Mouse (Mus musculus) liver, adult 2 months (tissue): ENCODE data around the gene Cmah. TPM values are rescaled to one million over a fixed set of nuclear protein-coding genes. Genes with fewer than 3 reads are reported as not detected.
A peak's percentile ranks its signal among the peaks of the same experiment; 100 is the strongest.

Experiments
- DNase-seq: peaks from one replicate; pipeline ENCODE4 v3.0.0-alpha.2; 2011; ENCODE audit warnings: low read depth, low spot score; ENCODE audit errors: extremely low read depth
- H3K27ac ChIP-seq: fragments of 200-500 bp; replicated peaks from 2 replicates; pipeline ENCODE4 v1.5.1; 2012; ENCODE audit warnings: low read depth, mild to moderate bottlenecking, control low read depth, inconsistent platforms, low read length; ENCODE audit not compliant: insufficient read depth
- H3K27me3 ChIP-seq: fragments of 200-500 bp; 2 replicates; pipeline ENCODE4 v1.6.1; 2012; ENCODE audit warnings: mild to moderate bottlenecking, moderate library complexity, low read length, inconsistent platforms; ENCODE audit not compliant: control insufficient read depth, insufficient read depth
- H3K36me3 ChIP-seq: fragments of 200-500 bp; 2 replicates; pipeline ENCODE4 v1.6.1; 2012; ENCODE audit warnings: low read length, inconsistent platforms; ENCODE audit not compliant: control insufficient read depth, insufficient read depth
- H3K4me1 ChIP-seq: fragments of 200-500 bp; 2 replicates; pipeline ENCODE4 v1.6.1; 2011; ENCODE audit warnings: low read length; ENCODE audit not compliant: control insufficient read depth, insufficient read depth
- H3K4me3 ChIP-seq: fragments of 200-500 bp; 2 replicates; pipeline ENCODE4 v1.5.1; 2011; ENCODE audit warnings: low read depth, mild to moderate bottlenecking, control low read depth, low read length, moderate library complexity; ENCODE audit not compliant: insufficient read depth
- H3K79me2 ChIP-seq: fragments of 200-500 bp; 2 replicates; pipeline ENCODE4 v1.6.1; 2012; ENCODE audit warnings: inconsistent platforms, mild to moderate bottlenecking, low read length, moderate library complexity; ENCODE audit not compliant: control insufficient read depth, insufficient read depth
- H3K9ac ChIP-seq: fragments of 200-500 bp; 2 replicates; pipeline ENCODE4 v1.6.1; 2012; ENCODE audit warnings: low read depth, mild to moderate bottlenecking, control low read depth, inconsistent platforms, low read length
- CTCF ChIP-seq: fragments of 200-500 bp; IDR thresholded peaks from 2 replicates; pipeline ENCODE4 v1.5.1; 2011; ENCODE audit warnings: low read depth, low read length, control low read depth
- POLR2A ChIP-seq: fragments of 200-500 bp; IDR thresholded peaks from 2 replicates; pipeline ENCODE4 v1.6.1; 2011; ENCODE audit warnings: low read length, control low read depth; ENCODE audit not compliant: insufficient read depth; ENCODE audit errors: extremely low read depth
- WGBS: fragments of 180-500 bp; shearing (Covaris S2); methylation state at CpG from one replicate; pipeline ENCODE4 v1.1.7; 2018; 5-methylcytosine and 5-hydroxymethylcytosine counted together
- polyA plus RNA-seq: library from polyadenylated mRNA; depleted of rRNA; stranded (reverse); fragments of >200 nt; gene quantifications from 2 replicates; pipeline ENCODE4 v1.2.3, GENCODE M21; 2012
- total RNA-seq: library from RNA; depleted of rRNA; stranded (reverse); fragments of >200 nt; gene quantifications from 2 replicates; pipeline ENCODE4 v1.2.3, GENCODE M21; 2014

The Cmah gene
- total and polyA plus RNA-seq, 2 experiments, result 11.8 to 49.3 TPM

DNA sequence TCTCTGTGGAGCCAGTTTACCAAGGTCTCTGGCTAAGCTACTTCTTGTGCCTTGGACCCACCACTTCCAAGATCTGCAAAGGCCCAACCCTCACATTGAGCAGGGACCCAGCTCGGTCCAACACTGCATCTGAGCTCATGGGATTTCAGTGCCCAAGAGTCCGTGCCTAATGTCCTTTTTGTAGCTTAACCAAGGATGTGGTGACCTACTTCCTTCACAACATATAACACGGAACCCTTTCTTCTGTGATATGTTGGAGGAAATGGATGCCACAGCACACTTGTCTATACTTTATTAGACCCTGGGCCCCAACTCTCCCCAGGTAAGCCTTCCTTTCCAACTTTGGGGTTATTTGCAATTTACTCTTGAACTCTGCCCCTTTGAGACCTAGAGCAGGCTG lies 186.5 kb downstream of the Cmah start:
- Histone ChIP-seq H3K36me3 (no peaks in the 10 kb centered on the region), H3K27ac (no peak overlapping the region), H3K27me3 (no peaks in the 10 kb centered on the region), H3K4me3 (no peak overlapping the region), H3K4me1 (no peaks in the 10 kb centered on the region), H3K9ac (no peak overlapping the region), H3K79me2 (no peaks in the 10 kb centered on the region)
- 86% methylated on average over 3 of the region's 3 CpGs for WGBS
- DNase-seq, result no peak
- TF ChIP-seq CTCF (no peak), POLR2A (no peak)

DNA sequence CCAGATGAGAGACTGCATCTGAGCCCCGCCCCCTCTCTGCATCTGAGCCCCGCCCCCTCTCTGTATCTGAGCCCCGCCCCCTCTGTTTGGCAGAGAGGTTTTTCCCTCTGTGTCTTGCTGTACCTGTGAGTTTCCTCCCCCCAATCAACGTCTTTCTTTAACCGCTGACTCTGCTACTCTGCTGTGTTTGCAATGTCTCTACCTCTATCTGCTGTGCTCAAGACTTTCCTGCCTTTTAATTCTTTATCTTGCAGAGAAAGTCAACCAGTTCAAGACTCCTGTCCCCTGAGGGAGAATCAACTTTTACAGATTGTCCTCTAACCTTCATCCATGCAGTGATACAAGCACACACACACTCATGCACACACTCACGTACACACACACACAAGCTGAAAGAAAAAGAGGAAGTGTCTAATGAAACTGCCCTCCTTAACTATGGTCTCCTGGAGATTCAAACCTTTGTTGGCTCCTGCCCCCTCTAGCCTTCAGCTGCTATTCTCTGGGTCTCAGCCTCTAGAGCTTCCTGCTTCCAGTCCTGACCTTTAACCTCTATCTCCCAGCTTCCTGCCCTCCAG lies 188.0 kb downstream of the Cmah start:
- Histone ChIP-seq H3K36me3 (no peaks in the 10 kb centered on the region), H3K27ac (no peak overlapping the region), H3K4me3 (no peak overlapping the region), H3K79me2 (no peaks in the 10 kb centered on the region), H3K4me1 (no peaks in the 10 kb centered on the region), H3K27me3 (no peaks in the 10 kb centered on the region), H3K9ac (no peak overlapping the region)
- no peak for DNase-seq
- TF ChIP-seq POLR2A (no peak), CTCF (no peak)
- 58% methylated on average over 6 of the region's 6 CpGs for WGBS

DNA sequence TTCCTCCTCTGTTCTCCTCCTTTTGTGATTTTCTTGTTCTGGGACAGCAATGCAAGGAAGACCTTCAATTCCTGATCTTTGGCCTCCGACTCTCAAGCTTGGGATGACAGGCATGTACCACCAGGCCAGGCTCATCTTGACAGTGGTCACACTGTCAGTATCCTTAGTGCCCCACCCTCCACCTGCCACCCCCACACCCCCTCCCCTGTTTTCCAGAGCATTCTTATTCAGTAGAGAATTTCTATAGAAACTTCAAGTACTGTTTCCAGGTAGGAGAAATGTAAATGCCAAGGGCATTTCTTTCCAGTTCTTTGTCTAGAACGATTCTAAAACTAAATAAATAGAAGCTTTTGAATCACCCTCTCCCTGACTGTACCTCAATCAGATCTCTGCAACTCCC lies 190.6 kb downstream of the Cmah start:
- H3K27ac ChIP-seq, result no peak overlapping the region
- no peak overlapping the region for H3K9ac ChIP-seq
- H3K4me3 ChIP-seq, result no peak overlapping the region
- H3K27me3 ChIP-seq, result 0 out of 2 replicates have a peak, but pooled peaks cover 2% of the 10 kb centered on the region
- TF ChIP-seq POLR2A, result no peak
- TF ChIP-seq CTCF, result no peak
- H3K36me3 ChIP-seq, result no peaks in the 10 kb centered on the region
- H3K4me1 ChIP-seq, result no peaks in the 10 kb centered on the region
- H3K79me2 ChIP-seq, result no peaks in the 10 kb centered on the region
- no peak for DNase-seq
- WGBS, result 75% methylated on average over 2 of the region's 2 CpGs

DNA sequence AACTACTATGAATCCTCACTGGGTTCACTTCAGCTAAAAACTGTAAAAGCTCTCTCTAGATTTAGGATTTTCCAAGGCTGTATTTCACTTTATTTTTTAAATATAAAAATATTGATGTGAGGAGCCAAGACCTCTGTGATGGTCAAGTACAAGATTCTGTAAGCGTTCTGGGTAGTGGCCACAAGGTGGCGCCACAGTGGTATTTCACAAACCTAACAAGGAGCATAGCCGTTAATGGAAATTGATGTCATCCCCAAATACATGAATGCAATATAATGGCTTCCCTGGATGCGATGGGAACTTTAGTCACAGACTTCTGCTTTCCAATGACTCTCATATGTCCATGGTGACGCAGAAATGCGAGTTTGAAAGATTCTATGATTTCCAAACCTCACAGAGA lies 191.7 kb downstream of the Cmah start:
- Histone ChIP-seq H3K9ac (no peak overlapping the region), H3K4me1 (no peaks in the 10 kb centered on the region), H3K4me3 (no peak overlapping the region), H3K27ac (no peak overlapping the region), H3K27me3 (0 out of 2 replicates have a peak, but pooled peaks cover 2% of the 10 kb centered on the region), H3K36me3 (no peaks in the 10 kb centered on the region), H3K79me2 (no peaks in the 10 kb centered on the region)
- 33% methylated on average over 6 of the region's 6 CpGs for WGBS
- DNase-seq, result peak; percentile 60
- TF ChIP-seq CTCF (peak; percentile 67), POLR2A (no peak)

DNA sequence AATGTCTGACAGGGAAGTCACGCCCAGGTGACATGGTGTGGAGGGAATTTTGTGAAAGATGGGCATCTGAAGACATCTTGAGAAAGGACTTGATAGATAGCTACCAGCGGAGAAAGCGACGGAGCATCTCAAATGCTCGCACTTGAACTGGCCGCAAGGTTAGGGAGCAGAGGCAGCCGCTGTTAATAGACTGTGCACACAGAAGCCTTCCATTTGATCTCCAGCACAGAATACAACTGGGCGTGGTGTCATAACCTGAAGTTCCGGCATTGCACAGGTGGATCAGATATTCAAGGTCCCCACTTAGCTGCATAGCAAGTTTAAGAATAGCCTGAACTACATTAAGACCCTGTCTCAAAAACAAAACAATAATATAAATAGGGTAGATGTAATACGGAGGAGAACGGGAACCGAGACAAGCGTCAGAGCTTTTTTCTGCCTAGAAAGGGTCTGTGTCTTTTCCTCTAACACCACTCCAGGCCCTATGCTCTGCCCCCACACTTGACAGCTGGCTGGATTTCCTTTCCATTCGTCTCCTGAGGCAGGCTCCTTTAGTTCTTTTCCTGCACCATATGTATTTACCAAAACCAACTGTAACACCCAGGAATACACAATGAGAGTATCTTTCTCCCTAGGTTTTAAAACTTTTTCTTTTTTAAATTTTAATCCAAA lies 192.9 kb downstream of the Cmah start:
- Histone ChIP-seq H3K36me3 (no peaks in the 10 kb centered on the region), H3K9ac (no peak overlapping the region), H3K27ac (no peak overlapping the region), H3K4me3 (no peak overlapping the region), H3K27me3 (0 out of 2 replicates have a peak, but pooled peaks cover 2% of the 10 kb centered on the region), H3K4me1 (no peaks in the 10 kb centered on the region), H3K79me2 (no peaks in the 10 kb centered on the region)
- no peak for DNase-seq
- TF ChIP-seq CTCF (no peak), POLR2A (no peak)
- 90% methylated on average over 14 of the region's 14 CpGs for WGBS

DNA sequence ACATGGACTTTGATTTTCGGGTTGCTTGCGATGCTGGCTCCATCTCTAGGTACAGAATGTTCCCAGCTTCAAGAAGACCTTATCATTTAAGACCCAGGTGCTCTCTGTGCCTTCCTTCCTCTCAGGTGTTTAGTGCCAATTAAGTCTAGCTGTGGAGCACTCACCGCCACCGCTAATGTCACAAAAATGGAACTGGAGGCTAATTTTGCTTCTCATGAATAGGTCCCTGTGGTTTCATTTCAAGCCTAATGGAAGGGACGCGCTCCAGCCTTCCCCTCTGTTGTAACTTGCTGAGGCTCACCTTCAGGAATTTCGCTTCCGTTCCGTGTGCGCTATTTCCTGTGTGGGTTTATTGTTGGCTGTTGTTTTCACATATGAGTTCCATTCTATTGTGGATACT lies 193.6 kb downstream of the Cmah start:
- H3K4me3 ChIP-seq, result no peak overlapping the region
- no peaks in the 10 kb centered on the region for H3K79me2 ChIP-seq
- H3K27ac ChIP-seq, result no peak overlapping the region
- no peak overlapping the region for H3K9ac ChIP-seq
- H3K36me3 ChIP-seq, result no peaks in the 10 kb centered on the region
- H3K4me1 ChIP-seq, result no peaks in the 10 kb centered on the region
- TF ChIP-seq POLR2A (no peak), CTCF (no peak)
- no peak for DNase-seq
- WGBS, result 80% methylated on average over 10 of the region's 10 CpGs
- 0 out of 2 replicates have a peak, but pooled peaks cover 2% of the 10 kb centered on the region for H3K27me3 ChIP-seq
